Mouse (Mus musculus): ENCODE results near the gene Adh6a. TPM values are rescaled to one million over a fixed set of nuclear protein-coding genes. Genes with fewer than 3 reads are reported as not detected.

The Adh6a gene
- total and polyA plus RNA-seq, 3 experiments: not detected

DNA sequence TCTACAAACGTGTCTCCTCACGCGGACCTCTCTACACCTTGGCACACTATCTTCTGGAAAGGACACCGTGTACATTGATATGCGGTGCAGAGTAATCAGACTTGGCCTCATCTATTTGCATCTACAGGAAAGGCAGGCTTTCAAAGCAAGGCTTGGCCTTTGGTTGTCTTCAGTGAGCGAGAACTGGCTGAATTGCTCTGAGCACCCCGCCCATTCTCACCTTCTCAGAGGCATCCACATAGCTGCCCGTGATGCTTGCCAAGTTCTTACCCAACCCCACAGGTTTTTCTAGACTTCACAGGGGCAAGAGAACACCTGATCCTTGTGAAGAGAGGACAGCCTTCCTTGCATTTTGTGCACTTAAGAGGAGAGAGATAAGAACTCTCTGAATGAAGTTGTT is 3.2 kb upstream of the Adh6a start:
- Histone ChIP-seq H3K4me1 (ENCODE audit: control insufficient read depth in 1 of 2, insufficient read depth in 2 of 2) (peaks cover 0 to 7% of the 10 kb centered on the region in 2 experiments; a peak in 3 of 4 replicates), H3K4me3 (replicated peaks in 1 of 3; ENCODE audit: low read depth in 2 of 3, low read length in 2 of 3, poor library complexity in 1 of 3) (no peak overlapping the region), H3K9me3 (replicated peaks; ENCODE audit: low read length) (no peaks in the 10 kb centered on the region), H3K27ac (ENCODE audit: insufficient read depth, low read depth) (no peak overlapping the region), H3K4me2 (ENCODE audit: insufficient read depth, low read depth, poor library complexity, severe bottlenecking) (no peak overlapping the region), H3K79me2 (replicated peaks; ENCODE audit: control insufficient read depth, extremely low read depth, insufficient read depth, poor library complexity, severe bottlenecking) (no peaks in the 10 kb centered on the region), H3K9ac (ENCODE audit: insufficient read depth, low read depth) (no peak overlapping the region), H3K27me3 (replicated peaks) (no peaks in the 10 kb centered on the region), H3K36me3 (replicated peaks in 1 of 2; ENCODE audit: control insufficient read depth in 1 of 2, insufficient read depth in 1 of 2, low read length in 1 of 2) (no peaks in the 10 kb centered on the region)
- in situ Hi-C loops (cut with MboI; ENCODE audit: low pct_ligation_motif_present, low pct_unique_long_range_greater_than_20kb, low sequenced_read_pairs): no loop called here
- no peak for DNase-seq (ENCODE audit: extremely low read depth)
- TF ChIP-seq POLR2A (IDR thresholded peaks at IDR 0.05; ENCODE audit: low read depth, low read length) (no peak), UBTF (IDR thresholded peaks at IDR 0.05; ENCODE audit: low read depth, low read length) (no peak), E2F4 (IDR thresholded peaks at IDR 0.05; ENCODE audit: insufficient replicate concordance, low read depth, low read length) (no peak), USF2 (conservative IDR thresholded peaks at IDR 0.05; ENCODE audit: low read depth, low read length) (no peak), NRF1 (IDR thresholded peaks at IDR 0.05; ENCODE audit: low read depth, low read length) (no peak), RCOR1 (conservative IDR thresholded peaks at IDR 0.05; ENCODE audit: low read depth, low read length) (no peak), PAX5 (IDR thresholded peaks at IDR 0.05; ENCODE audit: low read length) (no peak), MAZ (IDR thresholded peaks at IDR 0.05; ENCODE audit: low read depth, low read length) (no peak), NELFE (IDR thresholded peaks at IDR 0.05; ENCODE audit: low read depth, low read length) (no peak), EP300 (IDR thresholded peaks at IDR 0.05; ENCODE audit: low read length) (no peak), ZMIZ1 (IDR thresholded peaks at IDR 0.05; ENCODE audit: low read depth, low read length) (no peak), ZC3H11A (IDR thresholded peaks at IDR 0.05; ENCODE audit: low read depth, low read length) (no peak), BHLHE40 (IDR thresholded peaks at IDR 0.05; ENCODE audit: low read depth, low read length) (no peak), IRF4 (IDR thresholded peaks at IDR 0.05; ENCODE audit: low read depth, low read length) (no peak), USF1 (IDR thresholded peaks at IDR 0.05; ENCODE audit: low read depth, low read length) (no peak), GABPA (IDR thresholded peaks at IDR 0.05; ENCODE audit: insufficient replicate concordance, low read depth, low read length) (no peak)
- dilution Hi-C loops (cut with MboI; ENCODE audit: extremely low pct_ligation_motif_present, extremely low pct_unique_long_range_greater_than_20kb, low sequenced_read_pairs): no loop called here

DNA sequence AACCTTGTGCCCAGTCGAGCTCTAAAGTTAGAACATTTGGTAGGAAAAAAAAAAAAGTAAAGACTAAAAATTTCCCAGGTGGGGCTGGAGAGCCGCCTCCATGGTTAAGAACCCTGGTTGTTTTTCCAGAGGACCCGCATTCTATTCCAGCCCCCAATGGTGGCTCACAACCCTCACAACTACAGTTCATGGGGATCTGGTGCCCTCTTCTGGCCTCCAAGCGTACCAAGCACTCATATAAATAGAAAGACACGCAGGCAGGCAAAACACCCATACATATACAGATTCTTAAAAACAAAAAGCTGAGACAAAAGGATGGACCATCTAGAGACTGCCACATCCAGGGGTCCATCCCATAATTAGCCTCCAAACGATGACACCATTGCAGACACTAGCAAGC is 2.1 kb upstream of the Adh6a start:
- peaks cover 0 to 7% of the 10 kb centered on the region in 2 experiments; a peak in 3 of 4 replicates for H3K4me1 ChIP-seq (ENCODE audit: control insufficient read depth in 1 of 2, insufficient read depth in 2 of 2)
- dilution Hi-C loops (cut with MboI; ENCODE audit: extremely low pct_ligation_motif_present, extremely low pct_unique_long_range_greater_than_20kb, low sequenced_read_pairs) (no loop called here), in situ Hi-C loops (cut with MboI; ENCODE audit: low pct_ligation_motif_present, low pct_unique_long_range_greater_than_20kb, low sequenced_read_pairs) (no loop called here)

More for the DNA sequence above, 2.1 kb upstream of the Adh6a start:
- Histone ChIP-seq H3K79me2 (replicated peaks; ENCODE audit: control insufficient read depth, extremely low read depth, insufficient read depth, poor library complexity, severe bottlenecking) (no peaks in the 10 kb centered on the region), H3K27me3 (replicated peaks) (no peaks in the 10 kb centered on the region), H3K4me2 (ENCODE audit: insufficient read depth, low read depth, poor library complexity, severe bottlenecking) (no peak overlapping the region), H3K36me3 (replicated peaks in 1 of 2; ENCODE audit: control insufficient read depth in 1 of 2, insufficient read depth in 1 of 2, low read length in 1 of 2) (no peaks in the 10 kb centered on the region), H3K9ac (ENCODE audit: insufficient read depth, low read depth) (no peak overlapping the region), H3K4me3 (replicated peaks in 1 of 3; ENCODE audit: low read depth in 2 of 3, low read length in 2 of 3, poor library complexity in 1 of 3) (no peak overlapping the region), H3K9me3 (replicated peaks; ENCODE audit: low read length) (no peaks in the 10 kb centered on the region), H3K27ac (ENCODE audit: insufficient read depth, low read depth) (no peak overlapping the region)
- TF ChIP-seq GABPA (IDR thresholded peaks at IDR 0.05; ENCODE audit: insufficient replicate concordance, low read depth, low read length) (no peak), JUND (conservative IDR thresholded peaks at IDR 0.05; ENCODE audit: low read depth, low read length) (no peak), CTCF (conservative IDR thresholded peaks at IDR 0.05 in 1 of 2, IDR thresholded peaks at IDR 0.05 in 1 of 2; ENCODE audit: low read depth in 2 of 2, low read length in 2 of 2) (peak; percentile 16 to 72; a peak in 2 of 4 replicates), MAZ (IDR thresholded peaks at IDR 0.05; ENCODE audit: low read depth, low read length) (no peak), CHD2 (IDR thresholded peaks at IDR 0.05; ENCODE audit: low read length) (no peak), MAFK (IDR thresholded peaks at IDR 0.05; ENCODE audit: insufficient replicate concordance, low read length) (no peak), SMC3 (IDR thresholded peaks at IDR 0.05; ENCODE audit: low read depth, low read length) (peak; percentile 59), IRF4 (IDR thresholded peaks at IDR 0.05; ENCODE audit: low read depth, low read length) (no peak), UBTF (IDR thresholded peaks at IDR 0.05; ENCODE audit: low read depth, low read length) (no peak), RAD21 (IDR thresholded peaks at IDR 0.05; ENCODE audit: low read depth, low read length) (peak; percentile 69), SIN3A (IDR thresholded peaks at IDR 0.05; ENCODE audit: low read length) (no peak), PAX5 (IDR thresholded peaks at IDR 0.05; ENCODE audit: low read length) (no peak), ETS1 (conservative IDR thresholded peaks at IDR 0.05; ENCODE audit: low read depth, low read length) (no peak), USF1 (IDR thresholded peaks at IDR 0.05; ENCODE audit: low read depth, low read length) (no peak), ZNF384 (IDR thresholded peaks at IDR 0.05; ENCODE audit: low read depth, low read length) (no peak), TBP (conservative IDR thresholded peaks at IDR 0.05; ENCODE audit: low read depth, low read length) (no peak)
- DNase-seq (ENCODE audit: extremely low read depth): peak; percentile 33
